Mouse (Mus musculus) megakaryocyte-erythroid progenitor cell, adult 5-6 weeks (primary cell): ENCODE results near the gene Smyd2. TPM values are rescaled to one million over a fixed set of nuclear protein-coding genes. Genes with fewer than 3 reads are reported as not detected.

Source experiments
- ATAC-seq: replicated peaks from 2 replicates; pipeline ENCODE4 v1.8.0; 2016; ENCODE audit warnings: mild to moderate bottlenecking, inconsistent platforms; ENCODE audit not compliant: severe bottlenecking, poor library complexity, low FRiP score, low TSS enrichment
- total RNA-seq, 2 experiments: library from RNA; stranded (forward) in 1 of 2; stranded (reverse) in 1 of 2; fragments of 200-1000, 215-1000 nt in 1 of 2; fragments of >200 nt in 1 of 2; fragmentation: Nextera tagmentation in 1 of 2; gene quantifications; 2 replicates each; pipeline ENCODE4 v1.2.3; 2014 to 2017

Smyd2 gene
- total RNA-seq, 2 experiments from 2014 or later = 125 to 155 TPM

GRCm38 (mm10) chr1:189920701-189921567 is 1.2 kb downstream of the Smyd2 start:
- ATAC-seq = 0 out of 2 replicates have a peak, but pooled peaks have one; percentile 28

DNA sequence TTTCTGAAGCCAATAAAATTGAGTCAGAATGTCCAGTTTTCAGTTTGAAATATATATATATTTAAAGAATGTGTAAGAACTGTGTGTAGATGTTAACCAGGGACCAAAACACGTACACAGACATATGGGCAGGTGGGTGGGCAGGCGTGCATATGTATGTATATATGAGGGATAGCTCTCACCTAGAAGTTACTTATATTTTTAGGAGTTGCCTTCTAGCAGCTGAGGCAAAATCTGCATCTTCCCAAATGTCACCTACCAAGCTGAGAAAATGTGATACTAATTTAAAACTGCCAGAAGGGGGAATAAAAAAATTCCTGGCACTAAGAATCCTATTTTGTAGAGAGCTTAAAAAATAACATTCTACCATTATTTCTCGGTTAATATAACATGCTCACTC is 2.4 kb downstream of the Smyd2 start:
- no peak for ATAC-seq

DNA sequence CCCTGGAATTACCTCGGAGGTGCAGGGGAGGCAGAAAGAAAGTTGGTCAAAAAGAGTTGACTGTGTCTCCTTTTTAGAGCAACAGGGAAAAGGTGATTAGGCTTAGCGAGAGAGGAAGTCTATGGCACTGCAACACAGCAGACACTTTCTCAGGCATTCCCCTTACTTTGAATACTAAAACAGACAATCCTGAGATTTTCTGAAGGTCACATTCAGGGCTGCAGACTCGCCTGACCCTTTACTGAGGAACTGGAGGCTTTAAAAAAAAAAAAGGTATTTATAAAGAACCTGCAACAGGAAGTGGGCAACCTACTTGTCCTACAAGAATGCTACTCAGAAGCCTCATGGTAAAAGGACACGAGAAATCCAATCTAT is 5.0 kb downstream of the Smyd2 start:
- ATAC-seq = no peak

GRCm38 (mm10) chr1:189916422-189917125 is 5.6 kb downstream of the Smyd2 start:
- no peak for ATAC-seq

DNA sequence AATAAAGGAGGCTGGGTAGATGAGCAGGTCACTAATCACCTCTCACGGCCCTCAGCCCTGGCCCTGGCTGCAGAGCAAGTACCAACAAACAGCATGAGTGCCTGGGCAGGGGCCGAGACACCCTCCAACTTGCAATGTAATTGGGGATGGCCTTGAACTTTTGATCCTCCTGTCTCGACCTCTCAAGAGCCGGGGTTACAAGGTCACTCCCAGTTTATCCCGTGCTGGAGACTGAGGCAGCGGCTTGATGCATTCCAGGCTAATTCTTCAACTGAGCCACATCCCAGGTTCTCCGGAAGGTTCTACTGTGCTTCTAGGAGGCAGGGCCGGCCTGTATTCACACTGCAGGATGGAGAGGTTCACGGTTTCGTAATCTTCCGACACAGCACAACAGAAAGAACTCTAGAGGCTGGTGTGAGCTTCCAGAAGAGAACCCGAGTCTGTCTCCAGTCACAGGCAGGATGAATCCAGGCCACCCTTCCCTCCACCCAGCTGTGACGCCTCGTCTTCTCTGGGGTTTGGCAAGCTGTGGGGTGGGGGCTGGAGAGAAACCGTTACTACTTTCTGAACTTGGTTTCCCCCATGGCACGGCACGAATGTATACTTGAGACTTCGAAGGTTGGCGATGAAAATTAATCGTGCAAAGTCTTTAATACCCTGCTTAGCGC is 8.9 kb downstream of the Smyd2 start:
- no peak for ATAC-seq

DNA sequence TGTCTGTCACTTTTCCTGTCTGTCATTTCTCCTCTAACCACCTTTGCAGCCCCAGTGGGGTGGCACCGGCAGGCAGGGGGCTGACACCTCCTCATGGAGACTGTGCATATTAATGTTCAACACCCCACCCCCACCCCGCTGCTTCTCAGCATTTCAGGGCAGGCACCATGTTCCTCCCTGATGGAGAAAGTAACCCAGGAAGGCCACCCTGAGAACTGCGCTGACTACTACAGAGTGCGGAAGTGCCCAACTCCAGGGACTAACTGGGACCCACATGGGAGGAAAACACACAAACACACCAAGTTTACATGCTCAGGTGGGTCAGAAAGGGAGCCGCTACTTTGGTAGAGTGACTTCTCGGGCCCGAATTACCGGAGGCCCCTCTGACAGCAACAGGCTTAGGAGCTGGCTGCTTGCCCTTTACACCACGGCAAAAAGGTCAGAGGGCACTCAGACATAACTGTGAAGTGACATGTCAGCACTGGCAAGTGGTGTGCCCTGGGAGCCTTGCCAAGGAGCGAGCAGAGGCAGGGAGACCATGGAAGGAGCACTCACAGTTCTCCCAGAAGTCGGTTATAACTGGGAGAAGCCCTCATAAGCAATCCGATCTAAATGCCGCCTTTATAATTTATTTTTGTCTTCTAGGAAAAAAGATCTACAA is 11.3 kb downstream of the Smyd2 start:
- no peak for ATAC-seq

DNA sequence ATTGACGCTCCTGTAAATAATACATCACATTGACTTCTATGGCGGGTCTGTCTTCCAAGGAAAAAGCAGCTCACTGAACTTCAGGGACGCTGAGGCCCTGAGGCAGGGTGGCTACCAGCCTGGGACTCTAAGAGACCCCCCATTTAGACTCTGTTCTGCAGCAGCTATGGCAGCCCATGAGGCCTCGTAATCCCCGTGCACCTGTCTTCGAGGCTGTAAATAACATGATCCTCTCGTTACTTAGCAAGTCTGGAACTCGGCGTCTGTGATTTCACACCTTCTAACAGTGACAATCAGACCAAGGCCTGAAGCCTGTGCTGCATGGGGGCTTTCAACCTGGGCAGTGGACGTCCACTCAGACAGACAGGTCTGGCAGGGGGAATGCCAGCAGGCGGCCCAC is 19.0 kb downstream of the Smyd2 start:
- ATAC-seq = no peak

DNA sequence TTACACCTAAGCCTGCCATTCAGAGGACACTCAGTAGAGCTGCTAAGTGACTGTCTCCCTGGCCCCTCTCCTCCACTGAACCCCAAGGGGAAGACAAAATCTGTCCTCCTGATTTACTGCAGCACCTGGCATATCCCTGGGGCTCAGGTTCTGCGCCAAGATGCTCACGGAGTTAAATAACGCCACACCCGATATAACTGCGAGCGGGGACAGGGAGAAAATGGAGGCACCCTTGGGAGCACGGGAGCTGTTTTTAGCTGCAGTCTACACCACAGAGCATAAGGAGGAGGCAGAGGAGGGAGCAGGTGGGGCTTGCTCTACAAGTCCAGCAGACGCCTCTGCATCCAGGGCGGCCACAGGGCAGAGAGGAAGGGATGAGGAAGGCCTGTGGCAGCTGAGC is 19.8 kb downstream of the Smyd2 start:
- no peak for ATAC-seq

DNA sequence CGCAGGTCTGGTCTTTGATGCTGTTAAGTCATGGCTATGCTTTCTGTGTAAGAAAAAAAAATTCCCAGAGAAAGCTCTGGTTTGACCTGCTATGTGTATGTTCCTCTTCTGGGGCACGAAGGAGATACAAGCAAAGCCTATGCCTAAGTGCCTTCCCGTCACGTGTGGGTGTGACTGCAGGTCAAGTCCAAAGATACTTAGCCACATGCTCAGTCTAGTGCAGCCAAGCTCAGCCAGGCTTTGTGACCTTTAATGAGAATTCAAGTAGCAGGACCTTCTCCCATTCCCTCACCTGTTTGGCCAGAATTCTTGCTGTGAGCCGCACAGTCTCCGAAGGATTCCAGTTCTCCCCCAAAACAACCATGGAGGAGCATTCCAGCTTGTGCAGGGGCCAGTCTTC is 22.6 kb downstream of the Smyd2 start:
- ATAC-seq = no peak

- no peak for ATAC-seq
Measured at GRCm38 (mm10) chr1:189898708-189899107, 23.5 kb downstream of the Smyd2 start.

- no peak for ATAC-seq
Measured at GRCm38 (mm10) chr1:189897861-189898260, 24.3 kb downstream of the Smyd2 start.

DNA sequence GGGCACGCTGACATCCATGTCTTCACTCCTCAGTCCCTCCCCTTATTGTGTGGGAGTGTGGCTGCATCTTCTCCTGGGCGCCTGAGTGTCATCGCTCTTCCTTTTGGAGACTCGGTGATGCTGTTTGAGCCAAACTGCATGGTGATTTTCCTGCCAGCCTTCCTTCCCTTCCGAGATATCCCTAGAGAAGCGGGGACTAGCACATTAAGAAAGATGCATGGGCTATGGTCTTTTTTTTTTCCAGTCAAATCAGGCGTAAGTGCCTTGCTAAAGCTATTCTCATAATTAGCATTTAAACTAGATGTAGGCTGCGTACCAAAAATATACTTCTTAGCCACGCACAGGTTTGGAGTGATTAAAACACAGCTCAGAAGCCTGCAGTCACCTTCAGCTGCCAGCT is 28.0 kb downstream of the Smyd2 start:
- ATAC-seq = no peak

- ATAC-seq = no peak
Measured at GRCm38 (mm10) chr1:189888749-189889148, 33.4 kb downstream of the Smyd2 start.

GRCm38 (mm10) chr1:189887518-189887917 is 34.6 kb downstream of the Smyd2 start:
- ATAC-seq = peak; percentile 63

DNA sequence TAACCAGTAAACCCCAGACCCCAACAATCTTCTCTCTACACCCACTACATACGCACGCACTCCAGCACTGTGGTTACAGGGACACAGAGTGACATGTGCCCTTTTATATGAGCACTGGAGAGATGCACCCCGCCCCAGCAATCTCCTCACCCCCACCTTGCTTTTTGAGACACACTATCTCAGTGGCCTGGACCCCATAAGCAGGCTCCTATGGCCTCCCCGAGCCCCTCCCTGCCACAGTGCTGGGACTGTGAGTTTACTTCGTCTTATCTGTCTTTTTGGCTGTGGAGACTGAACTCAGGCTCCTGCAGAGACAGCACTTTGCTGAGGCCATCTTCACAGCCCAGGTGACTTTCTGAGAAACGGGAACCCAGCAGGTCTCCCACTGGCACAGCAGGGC is 36.2 kb downstream of the Smyd2 start:
- ATAC-seq = peak; percentile 57

- no peak for ATAC-seq
Measured at GRCm38 (mm10) chr1:189884951-189885350, 37.2 kb downstream of the Smyd2 start.

GRCm38 (mm10) chr1:189883531-189884170 is 38.5 kb downstream of the Smyd2 start:
- 0 out of 2 replicates have a peak, but pooled peaks have one; percentile 30 for ATAC-seq

DNA sequence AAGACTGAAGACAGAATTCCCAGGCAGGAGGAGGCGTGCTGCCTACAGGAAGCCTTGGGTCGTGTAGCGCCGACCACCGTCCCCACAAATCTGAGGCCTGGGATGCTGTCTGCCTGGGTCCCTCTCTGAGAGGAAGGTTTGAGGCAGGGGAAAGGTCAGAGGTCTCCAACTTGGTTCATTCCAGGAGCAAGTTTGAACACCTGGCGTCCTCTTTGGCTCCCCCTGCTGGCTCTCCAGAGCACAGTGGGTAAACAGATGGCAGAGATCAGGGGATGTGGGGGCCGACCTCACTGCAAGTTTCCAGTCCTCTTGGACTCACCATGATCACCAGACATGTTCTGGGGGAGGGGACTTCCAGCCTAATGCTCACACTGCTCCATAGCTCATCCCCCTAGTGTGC is 39.3 kb downstream of the Smyd2 start:
- peak; percentile 32 for ATAC-seq

DNA sequence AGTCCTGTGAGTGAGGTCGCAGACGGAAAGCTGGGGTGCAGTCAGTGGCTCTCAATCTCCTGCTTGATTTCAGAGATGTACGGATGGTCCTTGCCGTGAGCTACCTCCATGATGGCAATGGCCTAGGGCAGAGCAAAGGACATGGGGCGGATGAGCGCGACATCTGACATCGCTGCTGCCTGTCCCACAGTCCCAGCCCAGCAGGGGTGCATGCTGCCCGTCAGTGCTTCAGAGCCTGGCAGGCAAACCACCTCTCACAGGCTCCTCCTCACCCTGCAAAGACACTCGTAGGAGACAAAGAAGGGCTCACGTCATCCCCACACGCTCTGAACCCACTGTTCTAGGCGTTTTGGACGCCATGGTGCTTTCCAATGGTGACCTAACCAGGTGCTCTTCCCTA is 41.4 kb downstream of the Smyd2 start:
- ATAC-seq = no peak
